Mouse (Mus musculus): ENCODE results near the gene Kmo.

Gene Kmo

GRCm38 (mm10) chr1:175632470-175632869 lies 12.3 kb downstream of the Kmo start:
- no peak for DNase-seq

GRCm38 (mm10) chr1:175637677-175638076 lies 17.5 kb downstream of the Kmo start:
- DNase-seq, result no peak

GRCm38 (mm10) chr1:175639072-175639471 lies 18.9 kb downstream of the Kmo start:
- no peak for DNase-seq

- no peak for DNase-seq
Measured at GRCm38 (mm10) chr1:175640435-175641150, 20.4 kb downstream of the Kmo start.

DNA sequence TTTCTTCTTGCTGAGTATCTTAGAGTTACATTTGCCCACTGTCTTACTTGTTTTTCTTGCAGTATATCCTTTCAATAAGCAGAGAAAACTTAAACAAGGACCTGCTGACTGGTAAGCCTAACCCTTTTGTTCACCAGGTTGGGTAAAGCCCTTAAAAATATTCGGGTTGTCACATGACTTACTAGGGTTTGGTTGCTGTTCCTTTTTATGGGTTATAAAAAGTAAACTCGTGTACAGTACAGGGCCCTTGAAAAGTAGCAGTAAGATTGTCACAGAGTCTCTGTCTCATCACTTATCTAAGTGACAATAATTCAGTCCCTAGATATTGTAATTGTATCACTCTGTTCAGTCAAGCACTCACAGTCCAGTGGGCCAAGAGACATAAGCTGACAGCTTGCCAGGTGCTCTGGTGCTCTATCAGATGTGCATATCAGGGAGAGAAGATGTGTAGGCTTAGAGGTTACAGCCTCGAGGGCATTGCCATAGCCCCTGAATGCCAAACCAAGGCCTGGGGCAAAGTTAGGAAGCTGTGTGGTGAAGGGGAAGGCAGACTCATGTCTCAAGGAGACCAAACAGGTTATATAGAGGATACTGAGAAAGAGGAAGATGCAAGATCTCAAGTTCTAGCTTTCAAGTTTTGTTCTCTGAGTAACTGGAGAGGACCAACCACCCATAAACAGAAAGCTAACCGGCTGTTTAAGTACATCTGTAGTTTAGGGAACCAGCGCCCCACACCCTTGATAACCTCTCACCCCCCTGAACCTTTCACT lies 23.5 kb downstream of the Kmo start:
- no peak for DNase-seq

DNA sequence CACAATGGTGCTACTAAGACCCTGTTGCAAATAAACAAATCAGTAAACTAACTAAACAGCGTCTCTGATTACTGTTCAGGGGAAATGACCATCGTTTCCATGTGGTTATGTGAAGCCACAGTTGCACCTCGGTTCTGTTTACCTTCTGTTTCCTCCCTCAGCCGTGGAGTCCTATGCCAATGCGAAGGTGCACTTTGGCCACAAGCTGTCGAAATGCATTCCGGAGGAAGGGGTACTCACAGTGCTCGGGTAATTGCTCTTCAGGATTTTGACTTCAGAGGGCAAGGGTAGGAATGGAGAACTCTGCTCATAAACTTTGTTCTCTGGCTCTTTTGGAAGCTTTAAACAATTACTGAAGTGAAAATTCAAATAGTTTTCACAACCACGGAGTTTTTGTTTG lies 26.8 kb downstream of the Kmo start:
- DNase-seq, result no peak

- no peak for DNase-seq
Measured at GRCm38 (mm10) chr1:175648615-175649014, 28.4 kb downstream of the Kmo start.

DNA sequence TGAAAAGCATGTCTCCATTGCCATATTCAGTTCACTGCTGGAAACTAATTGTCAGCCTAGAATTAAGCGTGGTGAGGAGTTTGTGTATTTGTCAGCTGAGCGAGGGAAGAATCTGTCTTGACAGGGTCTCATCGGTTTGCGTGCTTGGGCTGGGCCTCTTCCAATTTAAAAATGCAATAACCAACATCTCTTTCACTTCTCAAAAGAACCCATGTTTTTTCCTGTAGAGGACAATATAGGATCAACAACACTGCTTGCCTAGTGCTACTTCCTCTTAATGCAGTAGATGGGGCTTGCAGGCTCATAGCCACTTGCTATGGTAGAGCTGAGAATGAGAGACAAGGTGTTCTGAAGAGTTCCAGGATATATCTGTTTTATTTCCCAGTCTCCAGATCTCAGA lies 39.7 kb downstream of the Kmo start:
- no peak for DNase-seq

- peak; percentile 14 for DNase-seq
Measured at GRCm38 (mm10) chr1:175668666-175669405, 48.7 kb downstream of the Kmo start.

DNA sequence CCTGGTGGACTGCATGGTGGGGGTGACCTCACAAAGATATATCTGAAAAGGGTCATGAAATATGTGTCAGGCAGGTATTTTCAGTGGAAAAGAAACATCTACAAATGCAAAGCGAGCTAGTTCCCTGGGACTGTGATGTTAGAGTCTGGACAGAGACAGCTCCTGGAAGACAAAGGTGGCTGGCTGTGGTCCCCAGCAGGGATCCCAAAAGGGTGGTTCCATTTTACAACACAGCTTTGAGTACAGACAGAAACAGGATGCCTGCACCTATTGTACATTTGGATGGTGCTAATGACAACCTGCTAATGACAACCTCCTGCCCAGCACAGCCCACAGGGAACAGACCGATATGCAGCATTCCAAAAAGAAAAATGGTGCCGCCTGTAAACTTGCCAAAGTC lies 49.3 kb downstream of the Kmo start:
- DNase-seq, result no peak

DNA sequence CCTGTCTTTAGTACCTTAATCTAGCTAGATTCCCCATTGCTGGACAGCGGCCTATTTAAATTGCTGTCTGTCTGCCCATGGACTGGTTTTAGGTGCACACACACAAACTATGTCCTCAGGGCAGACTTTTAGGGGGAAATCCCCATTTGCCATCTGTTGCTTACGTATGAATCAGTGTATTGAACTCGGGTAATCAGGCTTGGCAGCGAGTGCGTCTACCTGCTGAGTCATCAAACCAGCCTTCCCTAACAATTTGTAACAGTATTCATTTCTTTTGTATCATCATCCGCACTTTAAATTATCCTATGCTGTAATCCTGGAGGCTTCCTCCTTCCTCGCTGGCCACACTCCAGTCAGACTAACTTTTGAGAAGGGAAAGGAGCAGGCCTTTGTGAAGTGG lies 49.9 kb downstream of the Kmo start:
- no peak for DNase-seq

DNA sequence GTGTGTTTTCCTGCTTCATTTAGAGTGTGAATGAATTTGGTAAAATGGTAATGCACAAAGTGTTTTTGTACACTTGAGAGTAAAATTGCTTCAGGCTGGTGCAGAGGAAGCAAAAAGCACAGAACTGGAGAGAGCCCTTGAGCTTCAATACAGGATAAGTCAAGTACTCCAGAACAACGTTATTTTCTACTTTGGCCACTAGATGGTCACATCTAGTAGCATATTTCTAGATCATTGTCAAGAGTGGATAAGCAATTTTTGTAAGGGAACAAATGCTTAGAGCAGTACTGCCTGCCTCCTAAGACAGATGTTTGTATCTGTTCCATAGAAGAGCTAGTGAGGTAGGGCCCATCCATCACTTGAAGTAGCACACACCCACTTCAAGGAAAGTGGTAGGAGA lies 51.4 kb downstream of the Kmo start:
- DNase-seq, result no peak

GRCm38 (mm10) chr1:175673563-175674325 lies 53.6 kb downstream of the Kmo start:
- DNase-seq, result no peak

DNA sequence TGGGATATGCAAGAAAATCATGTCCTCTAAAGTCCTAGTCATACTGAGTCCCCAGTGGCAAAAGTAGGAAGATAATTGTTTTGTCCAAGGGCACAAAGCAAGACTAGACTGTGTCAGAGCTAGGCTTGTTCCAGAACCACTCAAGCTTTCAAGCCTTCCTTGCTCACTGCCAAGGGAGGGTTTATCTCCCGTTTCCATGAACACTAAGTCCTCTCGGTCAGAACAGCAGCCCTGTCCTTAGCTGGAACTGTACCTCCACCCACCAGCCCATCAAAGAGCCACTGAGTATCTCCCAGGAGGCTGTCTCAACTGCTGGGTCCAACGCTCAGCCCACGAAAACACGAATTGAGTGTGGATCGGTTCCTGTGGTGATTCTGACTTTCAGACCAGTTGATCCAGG lies 54.9 kb downstream of the Kmo start:
- DNase-seq, result no peak

GRCm38 (mm10) chr1:175677459-175677858 lies 57.3 kb downstream of the Kmo start:
- no peak for DNase-seq

- no peak for DNase-seq
Measured at GRCm38 (mm10) chr1:175680995-175681394, 60.8 kb downstream of the Kmo start.

- DNase-seq, result no peak
Measured at GRCm38 (mm10) chr1:175691686-175692245, 71.6 kb downstream of the Kmo start.

DNA sequence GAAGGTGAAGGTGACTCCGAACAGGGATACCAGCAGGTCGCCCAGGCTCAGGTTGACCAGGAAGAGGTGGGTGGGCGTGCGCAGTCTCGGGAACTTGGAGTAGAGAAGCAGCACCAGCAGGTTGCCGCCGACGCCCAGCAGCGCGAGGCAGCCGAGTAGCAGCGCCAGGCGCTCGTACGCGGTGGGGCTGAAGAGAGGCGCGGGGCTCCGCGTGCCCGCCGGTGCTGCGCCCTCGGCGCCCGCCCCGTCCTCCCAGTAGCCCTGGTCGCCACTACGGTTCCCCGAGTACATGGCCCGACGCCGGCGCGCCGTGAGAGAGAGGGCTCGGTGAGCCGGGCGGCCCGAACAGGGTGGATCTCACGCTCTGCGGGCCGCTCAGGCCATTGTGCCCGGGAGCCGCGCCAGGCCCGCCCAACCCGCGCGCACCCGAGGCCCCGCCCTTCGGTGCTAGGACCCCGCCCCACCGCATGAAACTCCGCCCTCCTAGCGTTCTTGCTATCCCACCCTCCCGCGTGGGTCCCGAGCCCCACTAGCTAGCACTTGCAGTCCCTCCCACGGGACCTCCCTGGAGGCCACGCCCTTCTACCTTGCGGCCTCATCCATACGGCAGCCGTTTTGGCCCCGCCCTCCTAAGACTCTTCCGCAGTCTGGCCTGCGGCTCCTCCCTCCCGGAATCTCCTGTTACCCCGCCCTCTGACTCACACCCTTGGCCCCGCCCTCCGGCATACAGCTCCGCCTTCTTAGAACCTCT lies 72.2 kb downstream of the Kmo start, which contains the start of the genes Opn3 and Chml:
TSS of gene Opn3 (minus strand) at position 531 of the 751 bp plus-strand sequence.
TSS of gene Chml (minus strand) at position 656 of the 751 bp plus-strand sequence.
- peak; percentile 99 for DNase-seq

DNA sequence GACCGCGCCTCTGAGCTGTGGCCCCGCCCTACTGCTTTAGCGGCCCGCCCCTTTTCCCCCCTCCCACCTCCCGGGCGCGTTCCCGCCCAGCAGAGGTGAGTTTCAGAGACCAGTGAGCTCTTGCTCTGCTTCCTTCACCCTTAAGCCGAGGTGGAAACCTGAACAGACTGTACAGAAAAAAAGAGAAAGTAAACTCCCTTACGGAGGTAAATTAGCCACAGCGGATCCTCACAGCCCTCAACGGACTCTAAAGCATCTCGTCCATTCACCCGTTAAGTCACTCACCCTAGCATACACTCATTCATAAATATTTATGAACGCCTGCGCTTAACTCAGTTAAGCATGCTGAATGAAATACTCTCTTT lies 72.8 kb downstream of the Kmo start:
- no peak for DNase-seq

GRCm38 (mm10) chr1:175693429-175693960 lies 73.3 kb downstream of the Kmo start:
- DNase-seq, result peak; percentile 11

GRCm38 (mm10) chr1:175698293-175698692 lies 78.1 kb downstream of the Kmo start, which contains the start of gene Wdr64:
Gene Wdr64 (plus strand): TSS chr1:175698593.
- DNase-seq, result no peak

Data from layer of hippocampus, adult 9-11 months (tissue).